Mouse (Mus musculus) intestine, embryonic 14.5 days (tissue): ENCODE data around the gene Fndc5. TPM values are rescaled to one million over a fixed set of nuclear protein-coding genes. Genes with fewer than 3 reads are reported as not detected.

Experiments
- ATAC-seq: fragments of 200-750 bp; cut with Nextera tagmentation; replicated peaks from 2 replicates; pipeline ENCODE4 v1.8.0; 2017; ENCODE audit warnings: low read depth, moderate number of reproducible peaks, moderate TSS enrichment, moderate library complexity; ENCODE audit not compliant: low FRiP score, low TSS enrichment
- DNase-seq: peaks from one replicate; pipeline ENCODE4 v3.0.0-alpha.2; 2018; ENCODE audit warnings: low spot score
- H3K27ac ChIP-seq: fragments of 300-500 bp; sonication (generic); 2 replicates; pipeline ENCODE4 v1.5.1; 2014; ENCODE audit warnings: low read depth, mild to moderate bottlenecking, control low read depth
- H3K27me3 ChIP-seq: fragments of 300-500 bp; sonication (generic); replicated peaks from 2 replicates; pipeline ENCODE4 v1.6.1; 2014; ENCODE audit warnings: low read length, control low read depth; ENCODE audit not compliant: control insufficient read depth, insufficient read depth
- H3K36me3 ChIP-seq: fragments of 300-500 bp; sonication (generic); 2 replicates; pipeline ENCODE4 v1.6.1; 2014; ENCODE audit warnings: low read length, control low read depth; ENCODE audit not compliant: control insufficient read depth, insufficient read depth
- H3K4me1 ChIP-seq: fragments of 300-500 bp; sonication (generic); replicated peaks from 2 replicates; pipeline ENCODE4 v1.6.1; 2014; ENCODE audit warnings: low read length, control low read depth, mixed read lengths; ENCODE audit not compliant: control insufficient read depth, insufficient read depth
- H3K4me2 ChIP-seq: fragments of 300-500 bp; sonication (generic); 2 replicates; pipeline ENCODE4 v1.6.1; 2014; ENCODE audit warnings: low read length
- H3K4me3 ChIP-seq: fragments of 300-500 bp; sonication (generic); 2 replicates; pipeline ENCODE4 v1.5.1; 2014; ENCODE audit warnings: low read depth, low read length, control low read depth, mixed read lengths
- H3K9ac ChIP-seq: fragments of 300-500 bp; sonication (generic); 2 replicates; pipeline ENCODE4 v1.6.1; 2014; ENCODE audit warnings: mild to moderate bottlenecking, low read length
- H3K9me3 ChIP-seq: fragments of 300-500 bp; sonication (generic); 2 replicates; pipeline ENCODE4 v1.6.1; 2016; ENCODE audit warnings: low read length, control low read depth; ENCODE audit not compliant: control insufficient read depth
- WGBS: fragments of 180-500 bp; shearing (Covaris S2); extraction: QIAGEN DNeasy Blood & Tissue Kit; methylation state at CpG from one replicate; pipeline ENCODE4 v1.1.7; 2014; 5-methylcytosine and 5-hydroxymethylcytosine counted together
- polyA plus RNA-seq: library from polyadenylated mRNA; unstranded; fragments of >200 nt; fragmentation: Nextera tagmentation; extraction: Ambion mirVana; gene quantifications from 2 replicates; pipeline ENCODE4 v1.2.1, GENCODE M21; 2014

The Fndc5 gene
- polyA plus RNA-seq, 1 experiment from 2014 or later, result 2.4 TPM

DNA sequence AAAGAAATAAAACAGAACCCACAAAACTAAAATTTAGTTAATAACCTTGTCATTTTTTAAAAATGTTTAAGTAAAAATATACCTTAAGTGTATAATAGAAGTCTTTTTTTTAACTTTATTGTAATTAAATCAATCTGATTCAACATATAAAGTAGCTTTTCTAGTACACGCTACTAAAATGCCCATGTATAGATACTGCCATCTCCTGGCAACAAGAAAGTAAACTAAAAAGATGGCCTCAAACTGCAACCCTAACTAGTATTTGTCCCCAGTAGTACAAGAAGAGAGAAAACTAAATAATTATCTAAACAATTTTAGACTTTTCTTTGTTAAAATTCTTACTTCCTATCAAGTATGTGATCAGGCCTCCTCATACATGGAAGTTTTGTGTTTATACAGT, 42.8 kb downstream of the Fndc5 start:
- H3K9me3 ChIP-seq, result no peaks in the 10 kb centered on the region
- H3K4me1 ChIP-seq, result no peaks in the 10 kb centered on the region
- no peak overlapping the region for H3K4me2 ChIP-seq
- no peaks in the 10 kb centered on the region for H3K27me3 ChIP-seq
- H3K9ac ChIP-seq, result no peak overlapping the region
- DNase-seq (no peak), ATAC-seq (no peak)
- no peak overlapping the region for H3K27ac ChIP-seq
- H3K4me3 ChIP-seq, result no peak overlapping the region
- 74% methylated on average over 1 of the region's 1 CpGs for WGBS
- H3K36me3 ChIP-seq, result peaks cover 65% of the 10 kb centered on the region

DNA sequence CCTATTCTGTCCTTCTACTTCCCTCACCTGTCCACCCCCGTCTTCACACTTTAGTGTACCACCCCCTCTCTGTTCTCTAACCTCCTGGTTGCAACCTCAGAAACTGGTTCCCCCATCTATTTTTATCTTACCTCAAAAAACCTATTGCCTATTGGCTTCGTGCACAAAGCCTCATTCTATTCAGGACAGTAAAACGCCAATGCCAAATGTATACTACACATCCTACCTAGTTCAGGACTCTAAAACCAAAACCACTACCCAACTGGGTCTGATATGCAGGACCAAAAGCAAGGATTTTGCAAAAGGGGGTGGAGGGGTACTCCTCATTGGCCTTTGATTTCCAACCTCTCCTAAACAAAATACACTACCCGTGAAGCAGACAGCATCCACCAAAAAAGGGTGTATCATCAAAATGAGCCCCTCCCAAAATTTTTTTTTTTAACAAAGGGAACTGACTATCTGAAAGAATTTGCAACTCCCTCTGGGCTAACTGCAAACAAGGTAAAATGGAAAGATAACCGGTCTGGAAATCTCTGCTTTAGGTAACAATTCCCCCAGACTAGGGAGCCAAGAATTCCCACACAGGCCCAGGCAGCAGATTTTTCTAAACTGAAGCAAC, 51.4 kb downstream of the Fndc5 start:
- Histone ChIP-seq H3K4me1 (peaks cover 25% of the 10 kb centered on the region), H3K4me3 (peak overlapping the region; percentile 55), H3K9me3 (no peaks in the 10 kb centered on the region), H3K4me2 (peak overlapping the region; percentile 59), H3K36me3 (no peaks in the 10 kb centered on the region; the same call in 1 of the 2 replicates), H3K27me3 (no peaks in the 10 kb centered on the region), H3K27ac (peak overlapping the region; percentile 89; the same call in 1 of the 2 replicates), H3K9ac (peak overlapping the region; percentile 54)
- WGBS, result 37% methylated on average over 5 of the region's 5 CpGs
- no peak for ATAC-seq
- DNase-seq, result peak; percentile 46

DNA sequence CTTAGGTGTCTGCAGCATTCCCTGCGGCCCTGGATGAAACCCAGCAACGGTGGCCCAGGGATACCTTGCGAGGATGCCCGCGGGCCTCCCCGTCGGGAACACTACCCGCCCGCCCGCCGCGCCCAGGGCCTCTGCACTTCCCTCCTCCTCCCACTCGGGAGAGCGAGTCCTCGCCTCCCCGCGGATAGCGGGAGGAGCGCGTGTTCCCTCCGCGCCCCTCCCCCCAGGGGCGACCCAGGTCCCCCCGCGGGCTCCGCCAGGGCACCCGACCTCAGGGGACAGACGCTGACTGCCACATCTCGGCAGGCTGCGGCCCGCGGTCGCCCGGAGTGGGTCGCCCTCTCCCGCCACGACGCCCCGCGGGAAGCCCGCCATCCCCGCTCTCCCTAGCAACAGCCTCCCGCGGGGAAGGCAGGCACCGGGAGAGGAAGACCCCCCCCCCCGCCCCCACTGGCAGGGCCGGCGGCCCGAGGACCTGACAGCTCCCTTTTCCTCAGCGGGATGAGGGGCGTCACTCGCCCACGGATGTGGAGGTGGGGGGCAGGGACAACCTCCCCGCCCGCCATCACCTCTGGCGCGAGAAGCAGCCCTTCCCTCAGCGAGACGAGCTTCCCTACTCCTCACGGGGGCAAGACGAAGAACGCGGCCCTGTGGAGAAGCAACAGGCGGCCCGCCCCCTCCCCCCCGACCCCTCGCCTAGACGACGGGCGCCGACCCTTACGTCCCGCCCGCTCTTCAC, 52.2 kb downstream of the Fndc5 start:
- DNase-seq, result no peak
- peak overlapping the region; percentile 59 for H3K4me2 ChIP-seq
- no peaks in the 10 kb centered on the region for H3K27me3 ChIP-seq
- under 1% methylated on average over 53 of the region's 74 CpGs for WGBS
- H3K27ac ChIP-seq, result peak overlapping the region; percentile 89
- ATAC-seq, result peak; percentile 72; the same call in 1 of the 2 replicates
- peaks cover 25% of the 10 kb centered on the region for H3K4me1 ChIP-seq
- H3K4me3 ChIP-seq, result peak overlapping the region; percentile 55
- peak overlapping the region; percentile 54 for H3K9ac ChIP-seq
- no peaks in the 10 kb centered on the region for H3K9me3 ChIP-seq
- H3K36me3 ChIP-seq, result 0 out of 2 replicates have a peak, but pooled peaks cover 3% of the 10 kb centered on the region

DNA sequence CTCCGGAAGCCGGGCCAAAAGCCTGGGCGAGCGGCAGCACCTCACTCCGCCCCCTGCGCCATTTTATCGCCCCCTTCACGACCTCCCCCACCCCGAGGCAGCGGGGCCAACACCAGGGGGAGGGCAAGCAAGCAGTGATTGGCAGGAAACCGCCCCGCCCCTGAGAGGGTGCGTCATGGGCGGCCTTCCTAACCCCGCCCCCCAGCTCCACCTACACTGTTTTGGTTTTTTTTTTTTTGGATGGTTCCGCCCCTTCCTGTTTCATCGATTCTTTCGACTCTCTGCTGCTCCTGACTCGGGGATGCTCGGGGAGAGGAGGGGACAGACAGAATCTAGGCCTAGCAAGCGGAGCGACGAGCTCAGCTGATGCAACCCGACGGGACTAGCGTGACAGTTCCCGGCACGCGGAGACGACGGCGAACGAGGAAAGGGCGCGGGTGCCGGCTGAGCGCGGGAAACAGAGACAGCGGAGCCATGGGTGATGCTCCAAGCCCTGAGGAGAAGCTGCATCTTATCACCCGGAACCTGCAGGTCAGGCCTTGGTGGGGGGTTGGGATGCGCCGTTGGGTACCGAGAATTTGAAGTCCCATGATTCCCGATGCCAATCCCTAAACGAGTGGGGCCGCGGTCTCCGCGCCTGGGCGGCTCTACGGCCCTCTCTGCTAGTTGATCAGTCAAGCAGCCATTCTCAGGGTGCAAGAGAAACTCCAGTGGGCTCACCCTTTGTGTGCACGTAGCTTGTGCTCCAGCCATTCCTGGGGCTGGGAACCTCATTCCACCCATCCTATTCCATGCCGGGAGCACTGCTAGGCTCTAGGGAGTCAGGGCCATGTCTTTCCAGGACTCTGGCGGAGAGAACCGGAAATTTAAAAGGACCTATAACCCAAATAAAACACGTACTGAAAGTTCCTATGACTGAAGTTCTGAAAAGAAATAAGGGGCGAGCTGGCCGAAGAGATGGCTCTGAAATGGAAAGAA, 53.0 kb downstream of the Fndc5 start, which contains the start of the genes S100pbp and Yars:
Gene S100pbp (minus strand): TSS at position 186 of the 978 bp plus-strand sequence.
Gene Yars (plus strand): TSS at position 219 of the 978 bp plus-strand sequence.
- peak; percentile 87 for ATAC-seq
- H3K27ac ChIP-seq, result peak within 1 kb of the TSS; percentile 89
- whole genome bisulfite sequencing, result under 1% methylated on average over 58 of the region's 58 CpGs

DNA sequence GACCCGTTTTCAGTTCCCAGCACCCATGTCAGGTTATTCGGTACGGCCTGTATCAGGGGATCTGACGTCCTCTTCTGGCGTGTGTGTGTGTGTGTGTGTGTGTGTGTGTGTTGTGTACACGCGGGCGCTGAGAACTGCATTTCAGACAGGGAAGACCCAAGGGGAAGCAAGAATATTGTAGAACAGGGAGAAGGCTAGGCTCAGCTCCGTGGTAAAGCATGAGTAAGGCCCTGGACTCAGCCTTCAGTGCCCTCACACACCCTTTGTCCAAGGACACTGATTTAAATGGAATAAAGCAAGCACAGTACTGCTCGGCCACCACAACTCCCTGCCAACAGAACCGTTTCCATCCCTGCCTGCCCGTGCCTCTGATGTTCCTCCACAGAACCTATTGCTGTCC, 53.7 kb downstream of the Fndc5 start:
- Histone ChIP-seq H3K36me3 (peaks cover 16% of the 10 kb centered on the region; the same call in 1 of the 2 replicates), H3K9ac (peak overlapping the region; percentile 48), H3K4me3 (peak overlapping the region; percentile 55), H3K4me2 (peak overlapping the region; percentile 71), H3K4me1 (peaks cover 25% of the 10 kb centered on the region), H3K9me3 (no peaks in the 10 kb centered on the region), H3K27me3 (no peaks in the 10 kb centered on the region), H3K27ac (peak overlapping the region; percentile 73; the same call in 1 of the 2 replicates)
- DNase-seq (peak; percentile 56), ATAC-seq (no peak)
- WGBS, result 4% methylated on average over 12 of the region's 12 CpGs

More for the DNA sequence above, 53.0 kb downstream of the Fndc5 start, which contains the start of the genes S100pbp and Yars:
- Histone ChIP-seq H3K9ac (peak within 1 kb of the TSS; percentile 54), H3K36me3 (peaks cover 11% of the 10 kb centered on the region; the same call in 1 of the 2 replicates), H3K9me3 (no peaks in the 10 kb centered on the region), H3K4me3 (peak within 1 kb of the TSS; percentile 55), H3K4me1 (peaks cover 25% of the 10 kb centered on the region), H3K4me2 (peak within 1 kb of the TSS; percentile 71), H3K27me3 (no peaks in the 10 kb centered on the region)
- DNase-seq, result peak; percentile 98

DNA sequence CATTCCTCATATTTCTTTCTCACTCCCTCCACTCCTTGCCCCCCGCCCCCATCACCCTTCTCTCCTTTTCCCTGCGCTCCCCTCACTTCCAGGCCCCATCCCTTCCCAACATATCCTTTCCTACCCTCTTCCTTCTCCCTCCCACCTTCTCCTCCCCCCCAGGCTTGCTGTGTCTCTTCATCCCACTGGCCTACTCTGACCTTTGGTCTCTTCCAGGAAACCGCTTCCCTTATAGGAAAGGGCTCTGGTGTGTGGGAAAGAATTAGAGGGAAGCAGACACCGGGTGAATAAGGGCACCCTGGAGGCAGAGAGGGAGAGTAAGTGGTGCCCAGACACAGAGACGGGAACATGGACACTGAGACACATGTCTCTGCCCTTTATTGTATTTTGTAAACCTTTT, 54.9 kb downstream of the Fndc5 start:
- Histone ChIP-seq H3K9me3 (no peaks in the 10 kb centered on the region), H3K36me3 (peaks cover 23% of the 10 kb centered on the region), H3K27me3 (no peaks in the 10 kb centered on the region), H3K4me2 (peak overlapping the region; percentile 71), H3K4me3 (no peak overlapping the region), H3K4me1 (peaks cover 25% of the 10 kb centered on the region), H3K27ac (no peak overlapping the region), H3K9ac (no peak overlapping the region)
- WGBS, result 63% methylated on average over 5 of the region's 5 CpGs
- ATAC-seq (no peak), DNase-seq (peak; percentile 46)
